Mouse (Mus musculus) forebrain, embryonic 14.5 days (tissue): ENCODE measurements around the gene Tbc1d30. TPM values are rescaled to one million over a fixed set of nuclear protein-coding genes. Genes with fewer than 3 reads are reported as not detected.

Experiments used
- ATAC-seq: fragments of 200-750 bp; cut with Nextera tagmentation; 2 replicates; pipeline ENCODE4 v1.8.0; 2017; ENCODE audit warnings: mild to moderate bottlenecking, moderate library complexity
- DNase-seq: peaks from one replicate; pipeline ENCODE4 v3.0.0-alpha.2; 2015; ENCODE audit warnings: low spot score
- H3K27ac ChIP-seq: fragments of 300-500 bp; sonication (generic); 2 replicates; pipeline ENCODE4 v1.5.1; 2014; ENCODE audit warnings: low read depth, mild to moderate bottlenecking, control low read depth, low read length, moderate library complexity
- H3K27me3 ChIP-seq: fragments of 300-500 bp; sonication (generic); replicated peaks from 2 replicates; pipeline ENCODE4 v1.6.1; 2014; ENCODE audit warnings: low read length, control low read depth, mixed read lengths; ENCODE audit not compliant: control insufficient read depth, insufficient read depth
- H3K36me3 ChIP-seq: fragments of 300-500 bp; sonication (generic); 2 replicates; pipeline ENCODE4 v1.6.1; 2014; ENCODE audit warnings: low read length, control low read depth; ENCODE audit not compliant: control insufficient read depth, insufficient read depth
- H3K4me1 ChIP-seq: fragments of 300-500 bp; sonication (generic); 2 replicates; pipeline ENCODE4 v1.6.1; 2014; ENCODE audit warnings: antibody characterized with exemption, low read length, control low read depth; ENCODE audit not compliant: control insufficient read depth, insufficient read depth
- H3K4me2 ChIP-seq: fragments of 300-500 bp; sonication (generic); 2 replicates; pipeline ENCODE4 v1.6.1; 2014; ENCODE audit warnings: mild to moderate bottlenecking, control low read depth, low read length
- H3K4me3 ChIP-seq: fragments of 300-500 bp; sonication (generic); 2 replicates; pipeline ENCODE4 v1.5.1; 2014; ENCODE audit warnings: low read depth, low read length, control low read depth
- H3K9ac ChIP-seq: fragments of 300-500 bp; sonication (generic); 2 replicates; pipeline ENCODE4 v1.6.1; 2014; ENCODE audit warnings: mild to moderate bottlenecking, low read length, control low read depth, moderate library complexity
- H3K9me3 ChIP-seq: fragments of 300-500 bp; sonication (generic); replicated peaks from 2 replicates; pipeline ENCODE4 v1.6.1; 2016; ENCODE audit warnings: low read length, control low read depth, mixed read lengths; ENCODE audit not compliant: control insufficient read depth
- WGBS: fragments of 180-500 bp; shearing (Covaris S2); extraction: QIAGEN DNeasy Blood & Tissue Kit; methylation state at CpG from one replicate; pipeline ENCODE4 v1.1.7; 2014; 5-methylcytosine and 5-hydroxymethylcytosine counted together
- polyA plus RNA-seq: library from polyadenylated mRNA; unstranded; fragments of >200 nt; fragmentation: Nextera tagmentation; extraction: Ambion mirVana; gene quantifications from 2 replicates; pipeline ENCODE4 v1.2.1, GENCODE M21; 2014

Tbc1d30 gene
- polyA plus RNA-seq, 1 experiment from 2014 or later: 9.3 TPM

- DNase-seq (no peak), ATAC-seq (no peak)
- Histone ChIP-seq H3K36me3 (no peaks in the 10 kb centered on the region), H3K4me1 (no peaks in the 10 kb centered on the region), H3K9me3 (no peaks in the 10 kb centered on the region), H3K27me3 (no peaks in the 10 kb centered on the region), H3K9ac (no peak overlapping the region), H3K27ac (no peak overlapping the region), H3K4me3 (no peak overlapping the region), H3K4me2 (no peak overlapping the region)
- 92% methylated on average over 5 of the region's 5 CpGs for WGBS
These were observed 95.6 kb downstream of the Tbc1d30 start for GRCm38 (mm10) chr10:121255465-121255864.

GRCm38 (mm10) chr10:121254343-121254742 lies 96.7 kb downstream of the Tbc1d30 start:
- Histone ChIP-seq H3K36me3 (no peaks in the 10 kb centered on the region), H3K9ac (no peak overlapping the region), H3K4me1 (no peaks in the 10 kb centered on the region), H3K4me3 (no peak overlapping the region), H3K27ac (no peak overlapping the region), H3K4me2 (no peak overlapping the region), H3K27me3 (no peaks in the 10 kb centered on the region), H3K9me3 (no peaks in the 10 kb centered on the region)
- 92% methylated on average over 8 of the region's 8 CpGs for WGBS
- DNase-seq (no peak), ATAC-seq (no peak)

- H3K4me3 ChIP-seq: no peak overlapping the region
- WGBS: 82% methylated on average over 7 of the region's 7 CpGs
- H3K9ac ChIP-seq: no peak overlapping the region
- no peaks in the 10 kb centered on the region for H3K27me3 ChIP-seq
- no peak for DNase-seq
- no peaks in the 10 kb centered on the region for H3K4me1 ChIP-seq
- no peak for ATAC-seq
- H3K36me3 ChIP-seq: no peaks in the 10 kb centered on the region
- no peak overlapping the region for H3K27ac ChIP-seq
- no peak overlapping the region for H3K4me2 ChIP-seq
- H3K9me3 ChIP-seq: no peaks in the 10 kb centered on the region
These were observed 98.3 kb downstream of the Tbc1d30 start for GRCm38 (mm10) chr10:121252781-121253180.

GRCm38 (mm10) chr10:121251191-121251590 lies 99.9 kb downstream of the Tbc1d30 start:
- H3K27me3 ChIP-seq: no peaks in the 10 kb centered on the region
- ATAC-seq: no peak
- H3K4me3 ChIP-seq: no peak overlapping the region
- H3K36me3 ChIP-seq: no peaks in the 10 kb centered on the region
- H3K4me1 ChIP-seq: no peaks in the 10 kb centered on the region
- H3K27ac ChIP-seq: no peak overlapping the region
- H3K4me2 ChIP-seq: no peak overlapping the region
- no peak for DNase-seq
- 61% methylated on average over 8 of the region's 8 CpGs for WGBS
- no peak overlapping the region for H3K9ac ChIP-seq
- H3K9me3 ChIP-seq: no peaks in the 10 kb centered on the region

GRCm38 (mm10) chr10:121249820-121250219 lies 101.3 kb downstream of the Tbc1d30 start:
- no peaks in the 10 kb centered on the region for H3K4me1 ChIP-seq
- WGBS: 95% methylated on average over 4 of the region's 4 CpGs
- no peak overlapping the region for H3K4me2 ChIP-seq
- no peak for DNase-seq
- H3K9ac ChIP-seq: no peak overlapping the region
- H3K36me3 ChIP-seq: no peaks in the 10 kb centered on the region
- H3K4me3 ChIP-seq: no peak overlapping the region
- no peaks in the 10 kb centered on the region for H3K27me3 ChIP-seq
- no peak overlapping the region for H3K27ac ChIP-seq
- no peaks in the 10 kb centered on the region for H3K9me3 ChIP-seq
- ATAC-seq: no peak

- no peak for ATAC-seq
- H3K27me3 ChIP-seq: no peaks in the 10 kb centered on the region
- no peak overlapping the region for H3K4me2 ChIP-seq
- no peak overlapping the region for H3K27ac ChIP-seq
- WGBS: 96% methylated on average over 11 of the region's 11 CpGs
- H3K9ac ChIP-seq: no peak overlapping the region
- no peaks in the 10 kb centered on the region for H3K36me3 ChIP-seq
- no peaks in the 10 kb centered on the region for H3K4me1 ChIP-seq
- H3K4me3 ChIP-seq: no peak overlapping the region
- no peak for DNase-seq
- no peaks in the 10 kb centered on the region for H3K9me3 ChIP-seq
These were observed 103.5 kb downstream of the Tbc1d30 start for GRCm38 (mm10) chr10:121247545-121247944.

GRCm38 (mm10) chr10:121246971-121247370 lies 104.1 kb downstream of the Tbc1d30 start:
- 81% methylated on average over 21 of the region's 21 CpGs for WGBS
- no peak overlapping the region for H3K4me3 ChIP-seq
- H3K9ac ChIP-seq: no peak overlapping the region
- H3K27me3 ChIP-seq: no peaks in the 10 kb centered on the region
- H3K4me1 ChIP-seq: no peaks in the 10 kb centered on the region
- DNase-seq: no peak
- H3K27ac ChIP-seq: no peak overlapping the region
- no peaks in the 10 kb centered on the region for H3K9me3 ChIP-seq
- H3K4me2 ChIP-seq: no peak overlapping the region
- no peaks in the 10 kb centered on the region for H3K36me3 ChIP-seq
- ATAC-seq: no peak

- Histone ChIP-seq H3K4me1 (peaks cover 1% of the 10 kb centered on the region; the same call in 1 of the 2 replicates), H3K9ac (no peak overlapping the region), H3K27me3 (no peaks in the 10 kb centered on the region), H3K9me3 (no peaks in the 10 kb centered on the region), H3K36me3 (no peaks in the 10 kb centered on the region), H3K4me2 (no peak overlapping the region), H3K4me3 (no peak overlapping the region), H3K27ac (no peak overlapping the region)
- no peak for ATAC-seq
- no peak for DNase-seq
- 93% methylated on average over 23 of the region's 23 CpGs for WGBS
These were observed 107.5 kb downstream of the Tbc1d30 start for GRCm38 (mm10) chr10:121243373-121244207.

GRCm38 (mm10) chr10:121242596-121242995 lies 108.5 kb downstream of the Tbc1d30 start:
- Histone ChIP-seq H3K36me3 (no peaks in the 10 kb centered on the region), H3K4me2 (no peak overlapping the region), H3K27me3 (no peaks in the 10 kb centered on the region), H3K4me1 (peaks cover 3% of the 10 kb centered on the region; the same call in 1 of the 2 replicates), H3K9me3 (no peaks in the 10 kb centered on the region), H3K4me3 (no peak overlapping the region), H3K9ac (no peak overlapping the region), H3K27ac (no peak overlapping the region)
- 79% methylated on average over 10 of the region's 10 CpGs for WGBS
- DNase-seq (no peak), ATAC-seq (no peak)
